Mouse (Mus musculus): ENCODE measurements around the gene Gripap1. TPM values are rescaled to one million over a fixed set of nuclear protein-coding genes. Genes with fewer than 3 reads are reported as not detected.
A peak's percentile ranks its signal among the peaks of the same experiment; 100 is the strongest.
"Not testable (repeated sequence)": the region's sequence is repeated elsewhere in the genome, so short reads cannot be mapped to it uniquely, and the experiment has no call there.

The Gripap1 gene
- polyA plus RNA-seq, 1 experiment from 2014 or later: 37.6 TPM

GRCm38 (mm10) chrX:7795016-7795415, 5.5 kb downstream of the Gripap1 start:
- peak; percentile 76 for DNase-seq (ENCODE audit: low spot score)
- Histone ChIP-seq H3K9me3 (no peaks in the 10 kb centered on the region), H3K4me3 (no peak overlapping the region), H3K27ac (no peak overlapping the region), H3K4me1 (no peaks in the 10 kb centered on the region), H3K36me3 (peaks cover 10% of the 10 kb centered on the region), H3K27me3 (ENCODE audit: insufficient read depth, poor library complexity, severe bottlenecking) (no peaks in the 10 kb centered on the region)
- WGBS: 18% methylated on average over 7 of the region's 7 CpGs

GRCm38 (mm10) chrX:7797327-7797726, 7.8 kb downstream of the Gripap1 start:
- no peaks in the 10 kb centered on the region for H3K4me1 ChIP-seq
- no peak for DNase-seq (ENCODE audit: low spot score)
- 81% methylated on average over 3 of the region's 3 CpGs for WGBS
- H3K27me3 ChIP-seq (ENCODE audit: insufficient read depth, poor library complexity, severe bottlenecking): no peaks in the 10 kb centered on the region
- no peak overlapping the region for H3K4me3 ChIP-seq
- peaks cover 24% of the 10 kb centered on the region for H3K36me3 ChIP-seq
- no peak overlapping the region for H3K27ac ChIP-seq
- H3K9me3 ChIP-seq: no peaks in the 10 kb centered on the region

GRCm38 (mm10) chrX:7802157-7802556, 12.6 kb downstream of the Gripap1 start:
- not testable (repeated sequence) for H3K4me1 ChIP-seq; DNase-seq (ENCODE audit: low spot score); H3K27me3 ChIP-seq (ENCODE audit: insufficient read depth, poor library complexity, severe bottlenecking); H3K4me3 ChIP-seq; H3K27ac ChIP-seq; H3K9me3 ChIP-seq
- 80% methylated on average over 2 of the region's 2 CpGs for WGBS
- H3K36me3 ChIP-seq: peaks cover 55% of the 10 kb centered on the region

GRCm38 (mm10) chrX:7815016-7815415, 25.5 kb downstream of the Gripap1 start:
- H3K36me3 ChIP-seq: peaks cover 47% of the 10 kb centered on the region; the same call in 1 of the 2 replicates
- H3K27me3 ChIP-seq (ENCODE audit: insufficient read depth, poor library complexity, severe bottlenecking); H3K9me3 ChIP-seq; H3K4me1 ChIP-seq; DNase-seq (ENCODE audit: low spot score); H3K27ac ChIP-seq; H3K4me3 ChIP-seq: not testable (repeated sequence)
- 48% methylated on average over 8 of the region's 8 CpGs for WGBS

GRCm38 (mm10) chrX:7821865-7822779, 32.6 kb downstream of the Gripap1 start, which contains the start of gene Kcnd1:
Gene Kcnd1 (plus strand): TSS chrX:7822289.
- peaks cover 13% of the 10 kb centered on the region; the same call in 1 of the 2 replicates for H3K36me3 ChIP-seq
- H3K9me3 ChIP-seq: no peaks in the 10 kb centered on the region
- no peak for DNase-seq (ENCODE audit: low spot score)
- 16% methylated on average over 24 of the region's 24 CpGs for WGBS
- peak within 1 kb of the TSS; percentile 56 for H3K27ac ChIP-seq
- H3K4me1 ChIP-seq: peaks cover 10% of the 10 kb centered on the region; the same call in 1 of the 2 replicates
- no peaks in the 10 kb centered on the region for H3K27me3 ChIP-seq (ENCODE audit: insufficient read depth, poor library complexity, severe bottlenecking)
- H3K4me3 ChIP-seq: peak within 1 kb of the TSS; percentile 56

- Histone ChIP-seq H3K36me3 (no peaks in the 10 kb centered on the region), H3K9me3 (no peaks in the 10 kb centered on the region), H3K27ac (no peak overlapping the region), H3K4me3 (no peak overlapping the region), H3K27me3 (ENCODE audit: insufficient read depth, poor library complexity, severe bottlenecking) (no peaks in the 10 kb centered on the region), H3K4me1 (no peaks in the 10 kb centered on the region)
- peak; percentile 77 for DNase-seq (ENCODE audit: low spot score)
- 52% methylated on average over 1 of the region's 1 CpGs for WGBS
Measured at GRCm38 (mm10) chrX:7837146-7837545, 47.6 kb downstream of the Gripap1 start.

GRCm38 (mm10) chrX:7840842-7841162, 51.2 kb downstream of the Gripap1 start:
- Histone ChIP-seq H3K27me3 (ENCODE audit: insufficient read depth, poor library complexity, severe bottlenecking) (no peaks in the 10 kb centered on the region), H3K4me1 (no peaks in the 10 kb centered on the region), H3K36me3 (no peaks in the 10 kb centered on the region), H3K27ac (peak overlapping the region; percentile 64; the same call in 1 of the 2 replicates), H3K9me3 (no peaks in the 10 kb centered on the region), H3K4me3 (peak overlapping the region; percentile 84)
- WGBS: 13% methylated on average over 7 of the region's 7 CpGs
- DNase-seq (ENCODE audit: low spot score): no peak

- Histone ChIP-seq H3K4me1 (no peaks in the 10 kb centered on the region), H3K36me3 (no peaks in the 10 kb centered on the region), H3K9me3 (no peaks in the 10 kb centered on the region), H3K27me3 (ENCODE audit: insufficient read depth, poor library complexity, severe bottlenecking) (no peaks in the 10 kb centered on the region), H3K27ac (peak within 1 kb of the TSS; percentile 90), H3K4me3 (peak within 1 kb of the TSS; percentile 84)
- peak; percentile 98 for DNase-seq (ENCODE audit: low spot score)
- 11% methylated on average over 74 of the region's 74 CpGs for WGBS
Measured at GRCm38 (mm10) chrX:7841163-7842162, 51.9 kb downstream of the Gripap1 start, which contains the start of gene Otud5. Gene Otud5 (plus strand): TSS chrX:7841364.

GRCm38 (mm10) chrX:7842318-7842717, 52.8 kb downstream of the Gripap1 start:
- Histone ChIP-seq H3K9me3 (no peaks in the 10 kb centered on the region), H3K27ac (peak overlapping the region; percentile 90), H3K36me3 (no peaks in the 10 kb centered on the region), H3K4me1 (no peaks in the 10 kb centered on the region), H3K4me3 (peak overlapping the region; percentile 84), H3K27me3 (ENCODE audit: insufficient read depth, poor library complexity, severe bottlenecking) (no peaks in the 10 kb centered on the region)
- 19% methylated on average over 42 of the region's 42 CpGs for WGBS
- peak; percentile 74 for DNase-seq (ENCODE audit: low spot score)

- Histone ChIP-seq H3K9me3 (no peaks in the 10 kb centered on the region), H3K4me1 (no peaks in the 10 kb centered on the region), H3K4me3 (no peak overlapping the region), H3K27me3 (ENCODE audit: insufficient read depth, poor library complexity, severe bottlenecking) (no peaks in the 10 kb centered on the region), H3K27ac (no peak overlapping the region), H3K36me3 (peaks cover 10% of the 10 kb centered on the region; the same call in 1 of the 2 replicates)
- DNase-seq (ENCODE audit: low spot score): peak; percentile 24
- 75% methylated on average over 2 of the region's 2 CpGs for WGBS
Measured at GRCm38 (mm10) chrX:7847845-7848244, 58.3 kb downstream of the Gripap1 start.

- 38% methylated on average over 2 of the region's 2 CpGs for WGBS
- DNase-seq (ENCODE audit: low spot score): no peak
- peaks cover 12% of the 10 kb centered on the region for H3K36me3 ChIP-seq
- no peaks in the 10 kb centered on the region for H3K27me3 ChIP-seq (ENCODE audit: insufficient read depth, poor library complexity, severe bottlenecking)
- no peak overlapping the region for H3K4me3 ChIP-seq
- no peaks in the 10 kb centered on the region for H3K4me1 ChIP-seq
- H3K27ac ChIP-seq: no peak overlapping the region
- no peaks in the 10 kb centered on the region for H3K9me3 ChIP-seq
Measured at GRCm38 (mm10) chrX:7854578-7854977, 65.0 kb downstream of the Gripap1 start.

- Histone ChIP-seq H3K4me3 (no peak overlapping the region), H3K4me1 (no peaks in the 10 kb centered on the region), H3K36me3 (peaks cover 6% of the 10 kb centered on the region; the same call in 1 of the 2 replicates), H3K27ac (no peak overlapping the region), H3K9me3 (no peaks in the 10 kb centered on the region), H3K27me3 (ENCODE audit: insufficient read depth, poor library complexity, severe bottlenecking) (no peaks in the 10 kb centered on the region)
- no peak for DNase-seq (ENCODE audit: low spot score)
- WGBS: 77% methylated on average over 3 of the region's 3 CpGs
Measured at GRCm38 (mm10) chrX:7859191-7859753, 69.7 kb downstream of the Gripap1 start.
